Mouse (Mus musculus) forebrain, postnatal 0 days (tissue): ENCODE results near the gene Dmrtb1. TPM values are rescaled to one million over a fixed set of nuclear protein-coding genes. Genes with fewer than 3 reads are reported as not detected.

Source experiments
- ATAC-seq: fragments of 200-750 bp; cut with Nextera tagmentation; 2 replicates; pipeline ENCODE4 v1.8.0; 2017; ENCODE audit warnings: mild to moderate bottlenecking, moderate library complexity
- DNase-seq: peaks from one replicate; pipeline ENCODE4 v3.0.0-alpha.2; 2015
- H3K27ac ChIP-seq: fragments of 300-500 bp; sonication (generic); 2 replicates; pipeline ENCODE4 v1.5.1; 2014; ENCODE audit warnings: low read depth, mild to moderate bottlenecking, antibody characterized with exemption, low read length, moderate library complexity, mixed read lengths
- H3K27me3 ChIP-seq: fragments of 300-500 bp; sonication (generic); 2 replicates; pipeline ENCODE4 v1.6.1; 2014; ENCODE audit warnings: mild to moderate bottlenecking, low read length, mixed read lengths; ENCODE audit not compliant: insufficient read depth
- H3K36me3 ChIP-seq: fragments of 300-500 bp; sonication (generic); 2 replicates; pipeline ENCODE4 v1.6.1; 2014; ENCODE audit warnings: mild to moderate bottlenecking, moderate library complexity; ENCODE audit not compliant: insufficient read depth
- H3K4me1 ChIP-seq: fragments of 300-500 bp; sonication (generic); 2 replicates; pipeline ENCODE4 v1.6.1; 2014; ENCODE audit warnings: antibody characterized with exemption; ENCODE audit not compliant: insufficient read depth
- H3K4me2 ChIP-seq: fragments of 300-500 bp; sonication (generic); 2 replicates; pipeline ENCODE4 v1.6.1; 2014; ENCODE audit warnings: low read depth, mild to moderate bottlenecking, moderate library complexity
- H3K4me3 ChIP-seq: fragments of 300-500 bp; sonication (generic); 2 replicates; pipeline ENCODE4 v1.5.1; 2014; ENCODE audit warnings: low read depth, low read length, mixed read lengths
- H3K9ac ChIP-seq: fragments of 300-500 bp; sonication (generic); 2 replicates; pipeline ENCODE4 v1.6.1; 2014; ENCODE audit warnings: mild to moderate bottlenecking
- H3K9me3 ChIP-seq: fragments of 300-500 bp; sonication (generic); 2 replicates; pipeline ENCODE4 v1.6.1; 2016; ENCODE audit warnings: low read length
- CTCF ChIP-seq: sonication (generic); IDR thresholded peaks from 2 replicates; pipeline ENCODE4 v1.5.1; 2016; ENCODE audit warnings: antibody characterized with exemption, control low read depth, low read depth
- WGBS: fragments of 180-500 bp; shearing (Covaris S2); extraction: QIAGEN DNeasy Blood & Tissue Kit; methylation state at CpG from one replicate; pipeline ENCODE4 v1.1.7; 2014; 5-methylcytosine and 5-hydroxymethylcytosine counted together
- polyA plus RNA-seq: library from polyadenylated mRNA; unstranded; fragments of >200 nt; fragmentation: Nextera tagmentation; extraction: Ambion mirVana; gene quantifications from 2 replicates; pipeline ENCODE4 v1.2.1, GENCODE M21; 2015
- total RNA-seq: library from RNA; depleted of rRNA; stranded (reverse); fragments of >200 nt; gene quantifications from 2 replicates; pipeline ENCODE4 v1.2.3, GENCODE M21; 2014

Gene Dmrtb1
- total and polyA plus RNA-seq, 2 experiments from 2014 or later: 14.0 to 21.7 TPM

DNA sequence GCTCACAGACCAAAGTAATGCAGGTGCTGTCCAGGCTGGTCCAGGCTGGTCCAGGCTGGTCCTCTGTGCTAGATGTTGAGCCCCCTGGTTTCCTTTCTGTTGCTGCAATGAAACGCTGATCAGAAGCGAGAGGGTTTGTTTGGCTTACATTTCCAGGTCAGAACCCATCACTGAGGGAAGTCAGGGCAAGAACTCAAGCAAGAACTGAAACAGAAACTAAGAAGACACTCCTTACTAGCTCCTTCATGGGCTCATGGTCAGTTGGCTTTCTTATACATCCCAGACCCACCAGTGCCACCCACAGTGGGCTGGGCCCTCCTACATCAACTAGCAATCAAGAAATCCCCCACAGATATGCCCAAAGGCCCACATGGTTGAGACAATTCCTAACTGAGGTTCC, 15.5 kb downstream of the Dmrtb1 start:
- Histone ChIP-seq H3K27ac (no peak overlapping the region), H3K27me3 (no peaks in the 10 kb centered on the region), H3K4me2 (no peak overlapping the region), H3K4me1 (peaks cover 4% of the 10 kb centered on the region), H3K36me3 (no peaks in the 10 kb centered on the region), H3K9ac (no peak overlapping the region), H3K4me3 (no peak overlapping the region), H3K9me3 (no peaks in the 10 kb centered on the region)
- ATAC-seq: no peak
- TF ChIP-seq CTCF: no peak
- no peak for DNase-seq
- 98% methylated on average over 2 of the region's 2 CpGs for WGBS

DNA sequence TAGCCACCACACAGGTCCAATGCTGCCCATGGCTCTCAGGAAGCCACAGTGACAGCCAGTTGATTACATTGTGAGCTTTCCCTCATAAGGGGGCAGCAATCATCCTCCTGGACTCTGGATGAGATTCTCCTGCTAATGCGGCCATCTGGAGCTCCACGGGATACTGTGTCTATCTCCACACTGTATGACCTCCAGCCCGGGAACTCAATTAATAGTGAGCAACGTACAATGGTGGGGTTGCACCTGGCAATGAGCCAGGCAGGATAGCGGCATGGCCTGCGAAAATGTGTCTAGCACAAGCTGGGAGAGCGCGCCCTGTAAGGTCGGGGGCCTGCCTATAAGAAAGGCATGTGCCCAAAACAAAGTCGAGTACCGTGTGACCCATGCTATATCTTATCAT, 23.4 kb downstream of the Dmrtb1 start:
- no peak overlapping the region for H3K4me3 ChIP-seq
- WGBS: 72% methylated on average over 11 of the region's 11 CpGs
- H3K4me2 ChIP-seq: no peak overlapping the region
- TF ChIP-seq CTCF: no peak
- H3K36me3 ChIP-seq: no peaks in the 10 kb centered on the region
- H3K27ac ChIP-seq: no peak overlapping the region
- no peaks in the 10 kb centered on the region for H3K27me3 ChIP-seq
- no peaks in the 10 kb centered on the region for H3K4me1 ChIP-seq
- ATAC-seq: no peak
- DNase-seq: no peak
- no peak overlapping the region for H3K9ac ChIP-seq
- H3K9me3 ChIP-seq: no peaks in the 10 kb centered on the region

- Histone ChIP-seq H3K4me1 (no peaks in the 10 kb centered on the region), H3K4me3 (no peak overlapping the region), H3K9ac (no peak overlapping the region), H3K27me3 (no peaks in the 10 kb centered on the region), H3K9me3 (no peaks in the 10 kb centered on the region), H3K36me3 (no peaks in the 10 kb centered on the region), H3K27ac (no peak overlapping the region), H3K4me2 (no peak overlapping the region)
- DNase-seq: no peak
- 71% methylated on average over 5 of the region's 5 CpGs for WGBS
- no peak for ATAC-seq
- TF ChIP-seq CTCF: no peak
Measured at GRCm38 (mm10) chr4:107653280-107653643, 30.8 kb downstream of the Dmrtb1 start.

DNA sequence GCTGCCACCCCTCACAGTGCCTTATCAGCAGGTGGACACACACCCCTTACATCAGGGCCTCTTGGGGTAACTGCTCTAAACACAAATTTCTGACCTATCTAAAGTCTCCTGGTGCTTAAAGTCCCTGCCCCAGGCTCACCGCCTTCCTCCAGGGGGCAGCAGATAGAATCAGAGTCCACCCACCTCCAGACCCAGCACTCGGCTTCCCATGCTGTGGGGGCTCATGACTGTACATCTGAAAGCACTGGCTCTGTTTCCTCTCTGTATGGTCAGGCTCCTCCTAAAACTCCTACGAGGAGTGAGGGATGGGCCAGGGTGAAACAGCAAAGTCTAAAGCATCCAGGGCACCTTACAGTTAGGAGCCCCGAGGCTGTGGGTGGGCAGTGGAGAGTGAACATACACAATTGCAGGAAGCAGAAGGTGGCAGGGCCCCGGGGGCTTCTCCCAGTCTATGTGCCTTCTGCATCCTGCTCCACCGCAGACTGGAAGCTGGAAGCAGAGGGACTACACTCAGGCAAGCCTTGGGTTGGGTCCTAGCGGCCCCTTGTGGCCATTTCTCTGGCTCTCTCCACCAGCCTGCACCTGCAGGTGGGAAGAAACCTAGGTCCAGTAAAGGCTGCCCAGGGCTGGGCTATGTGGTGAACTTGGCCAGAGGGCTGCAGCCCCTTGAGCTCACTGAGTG, 31.3 kb downstream of the Dmrtb1 start:
- Histone ChIP-seq H3K4me3 (no peak overlapping the region), H3K4me2 (no peak overlapping the region), H3K36me3 (no peaks in the 10 kb centered on the region), H3K4me1 (no peaks in the 10 kb centered on the region), H3K27ac (no peak overlapping the region), H3K9me3 (no peaks in the 10 kb centered on the region), H3K9ac (no peak overlapping the region), H3K27me3 (no peaks in the 10 kb centered on the region)
- WGBS: 14% methylated on average over 7 of the region's 7 CpGs
- TF ChIP-seq CTCF: peak; percentile 92
- ATAC-seq (peak; percentile 95), DNase-seq (peak; percentile 87)

DNA sequence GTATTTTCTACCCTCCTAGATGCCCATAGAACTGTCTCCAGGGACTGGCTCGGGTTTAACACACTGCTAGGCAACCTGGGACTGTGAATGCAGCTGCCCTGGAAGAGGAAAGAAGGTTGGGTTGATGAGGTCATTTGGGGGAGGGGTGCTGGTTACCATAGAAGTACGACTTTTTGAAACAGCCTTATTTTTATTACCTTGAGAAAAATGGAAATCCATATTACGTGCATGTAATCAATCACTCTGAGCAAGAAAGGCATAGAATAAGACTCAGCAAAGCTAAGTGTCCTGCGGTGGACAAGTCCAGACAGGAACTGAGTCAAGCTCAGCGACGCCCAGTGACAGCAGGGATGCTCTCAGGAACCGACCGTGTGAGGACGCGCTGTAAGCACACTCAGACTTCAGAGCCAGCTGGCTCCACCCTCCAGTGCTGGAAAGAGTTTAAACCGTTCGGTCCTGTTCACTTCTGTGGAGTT, 33.0 kb downstream of the Dmrtb1 start:
- no peak overlapping the region for H3K4me2 ChIP-seq
- 22% methylated on average over 12 of the region's 12 CpGs for WGBS
- no peak for TF ChIP-seq CTCF

DNA sequence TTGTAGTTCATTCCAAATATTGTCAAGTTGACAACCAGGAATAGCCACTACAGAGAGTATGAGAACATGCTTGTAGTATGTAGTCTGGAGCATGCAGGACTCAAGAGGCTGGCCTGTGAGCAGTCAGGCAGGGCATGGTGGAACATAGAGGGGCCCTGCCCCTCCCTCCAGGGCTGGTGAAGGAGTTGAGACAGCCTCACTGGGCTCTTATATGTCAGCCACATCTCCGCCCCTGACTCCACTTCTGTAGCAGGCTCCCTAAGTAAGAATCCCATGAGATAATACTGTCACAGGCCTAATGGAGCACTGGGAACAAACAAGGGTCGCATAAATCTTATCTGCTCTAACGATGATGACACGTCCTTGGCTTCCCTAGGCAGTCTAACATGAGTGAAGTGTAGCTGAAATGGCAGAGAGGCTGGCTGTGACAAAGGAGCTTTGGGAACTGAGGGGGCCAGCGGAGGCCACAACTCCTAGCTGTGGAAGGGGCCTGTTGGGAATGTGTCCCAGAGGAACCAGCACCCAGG, 35.0 kb downstream of the Dmrtb1 start:
- Histone ChIP-seq H3K4me3 (no peak overlapping the region), H3K27me3 (no peaks in the 10 kb centered on the region), H3K4me2 (no peak overlapping the region), H3K9ac (no peak overlapping the region), H3K9me3 (no peaks in the 10 kb centered on the region), H3K4me1 (no peaks in the 10 kb centered on the region), H3K27ac (no peak overlapping the region), H3K36me3 (no peaks in the 10 kb centered on the region)
- ATAC-seq: no peak
- WGBS: 74% methylated on average over 5 of the region's 5 CpGs
- no peak for DNase-seq
- TF ChIP-seq CTCF: no peak

More for the DNA sequence above, 33.0 kb downstream of the Dmrtb1 start:
- H3K27me3 ChIP-seq: no peaks in the 10 kb centered on the region
- H3K9ac ChIP-seq: no peak overlapping the region
- no peaks in the 10 kb centered on the region for H3K4me1 ChIP-seq
- H3K36me3 ChIP-seq: no peaks in the 10 kb centered on the region
- no peak overlapping the region for H3K4me3 ChIP-seq
- no peak overlapping the region for H3K27ac ChIP-seq
- peak; percentile 37; the same call in 1 of the 2 replicates for ATAC-seq
- DNase-seq: no peak
- H3K9me3 ChIP-seq: no peaks in the 10 kb centered on the region

GRCm38 (mm10) chr4:107641624-107642023, 42.4 kb downstream of the Dmrtb1 start:
- Histone ChIP-seq H3K4me1 (no peaks in the 10 kb centered on the region), H3K9me3 (no peaks in the 10 kb centered on the region), H3K27me3 (no peaks in the 10 kb centered on the region), H3K4me2 (no peak overlapping the region), H3K27ac (no peak overlapping the region), H3K36me3 (no peaks in the 10 kb centered on the region), H3K4me3 (no peak overlapping the region), H3K9ac (no peak overlapping the region)
- no peak for ATAC-seq
- 60% methylated on average over 4 of the region's 4 CpGs for WGBS
- no peak for DNase-seq
- no peak for TF ChIP-seq CTCF
